Mouse (Mus musculus) kidney, embryonic 15.5 days (tissue): ENCODE measurements at regions not wholly inside any gene's neighbourhood (a gene's known extent, or its start where the extent isn't known, plus 50 kb on each side); places are given as distances from the start of the nearest gene placed in this dataset.
A peak's percentile ranks its signal among the peaks of the same experiment; 100 is the strongest.

Experiments used
- ATAC-seq: fragments of 200-750 bp; cut with Nextera tagmentation; replicated peaks from 2 replicates; pipeline ENCODE4 v1.8.0; 2017; ENCODE audit warnings: moderate TSS enrichment; ENCODE audit not compliant: low FRiP score
- H3K27ac ChIP-seq: fragments of 300-500 bp; sonication (generic); 2 replicates; pipeline ENCODE4 v1.5.1; 2015; ENCODE audit warnings: mild to moderate bottlenecking, inconsistent platforms
- H3K27me3 ChIP-seq: fragments of 300-500 bp; sonication (generic); 2 replicates; pipeline ENCODE4 v1.6.1; 2015; ENCODE audit warnings: inconsistent platforms
- H3K36me3 ChIP-seq: fragments of 300-500 bp; sonication (generic); 2 replicates; pipeline ENCODE4 v1.6.1; 2015; ENCODE audit warnings: inconsistent platforms
- H3K4me1 ChIP-seq: fragments of 300-500 bp; sonication (generic); 2 replicates; pipeline ENCODE4 v1.6.1; 2015; ENCODE audit warnings: inconsistent platforms
- H3K4me2 ChIP-seq: fragments of 300-500 bp; sonication (generic); 2 replicates; pipeline ENCODE4 v1.6.1; 2015; ENCODE audit warnings: moderate library complexity, mild to moderate bottlenecking, inconsistent platforms
- H3K4me3 ChIP-seq: fragments of 300-500 bp; sonication (generic); replicated peaks from 2 replicates; pipeline ENCODE4 v1.5.1; 2015; ENCODE audit warnings: mild to moderate bottlenecking, inconsistent platforms
- H3K9ac ChIP-seq: fragments of 300-500 bp; sonication (generic); 2 replicates; pipeline ENCODE4 v1.6.1; 2015; ENCODE audit warnings: mild to moderate bottlenecking, inconsistent platforms
- H3K9me3 ChIP-seq: fragments of 300-500 bp; sonication (generic); replicated peaks from 2 replicates; pipeline ENCODE4 v1.6.1; 2016; ENCODE audit warnings: inconsistent platforms
- whole genome bisulfite sequencing: fragments of 180-500 bp; shearing (Covaris S2); methylation state at CpG from one replicate; pipeline ENCODE4 v1.1.7; 2015; ENCODE audit warnings: mixed read lengths; 5-methylcytosine and 5-hydroxymethylcytosine counted together

DNA sequence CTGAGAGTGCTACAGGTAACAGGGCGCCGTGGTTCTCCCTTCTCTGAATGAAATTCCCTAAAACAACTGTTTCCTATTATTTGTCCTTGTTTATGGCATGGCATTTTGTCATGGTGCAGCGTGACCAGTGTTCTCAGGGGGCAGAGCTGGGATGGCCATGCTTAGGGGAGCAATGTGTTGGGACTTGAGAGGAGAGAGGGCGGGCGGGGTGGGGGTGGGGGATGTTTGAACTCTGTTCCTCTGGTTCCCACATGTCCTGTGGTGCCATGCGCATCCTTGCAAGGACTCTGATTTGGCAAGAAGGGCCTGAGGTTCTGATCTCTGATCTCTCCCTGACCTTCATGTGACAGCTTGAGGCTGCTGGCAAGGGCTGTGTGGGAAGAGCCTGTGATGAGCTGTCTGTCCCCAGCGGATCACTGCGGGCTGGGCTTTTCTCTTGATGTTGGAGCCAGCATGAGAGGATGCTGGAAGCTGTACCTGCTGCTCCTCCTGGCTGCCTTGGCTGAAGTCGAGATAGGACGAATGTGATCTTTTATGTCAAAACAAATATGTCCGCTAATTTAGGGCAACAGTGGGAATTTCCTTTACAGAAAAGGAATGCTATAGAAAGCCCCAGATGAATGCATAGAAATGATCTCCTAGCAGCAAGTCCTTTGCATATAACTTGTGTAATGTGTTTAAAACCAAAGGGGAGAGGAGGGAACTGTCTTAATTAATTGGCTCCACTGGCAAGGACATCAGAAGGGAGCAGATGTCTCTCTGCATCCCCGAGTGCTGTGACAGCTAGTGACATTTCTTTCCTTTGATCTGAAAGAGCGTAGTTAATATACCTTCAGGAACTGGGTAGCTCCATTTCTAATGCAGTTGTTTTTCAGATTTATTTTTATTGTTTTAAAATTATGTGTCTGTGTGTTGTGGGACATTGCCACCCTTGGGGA is 255.2 kb upstream of the Pde3a start:
- Histone ChIP-seq H3K9me3 (peaks cover 4% of the 10 kb centered on the region; the same call in 1 of the 2 replicates), H3K36me3 (no peaks in the 10 kb centered on the region), H3K4me1 (no peaks in the 10 kb centered on the region), H3K27ac (no peak overlapping the region), H3K9ac (no peak overlapping the region), H3K27me3 (no peaks in the 10 kb centered on the region), H3K4me2 (no peak overlapping the region), H3K4me3 (no peak overlapping the region)
- 71% methylated on average over 13 of the region's 13 CpGs for WGBS
- no peak for ATAC-seq

- Histone ChIP-seq H3K9me3 (peaks cover 4% of the 10 kb centered on the region; the same call in 1 of the 2 replicates), H3K27ac (no peak overlapping the region), H3K4me3 (no peak overlapping the region), H3K4me1 (no peaks in the 10 kb centered on the region), H3K4me2 (no peak overlapping the region), H3K36me3 (no peaks in the 10 kb centered on the region), H3K9ac (no peak overlapping the region), H3K27me3 (no peaks in the 10 kb centered on the region)
- ATAC-seq, result no peak
- WGBS, result 77% methylated on average over 14 of the region's 14 CpGs
These were observed 253.5 kb upstream of the Pde3a start for GRCm38 (mm10) chr6:140995340-140996135.

- no peak overlapping the region for H3K4me3 ChIP-seq
- no peaks in the 10 kb centered on the region for H3K27me3 ChIP-seq
- no peak overlapping the region for H3K9ac ChIP-seq
- no peak for ATAC-seq
- no peak overlapping the region for H3K27ac ChIP-seq
- no peaks in the 10 kb centered on the region for H3K36me3 ChIP-seq
- H3K4me1 ChIP-seq, result no peaks in the 10 kb centered on the region
- 88% methylated on average over 7 of the region's 7 CpGs for WGBS
- H3K9me3 ChIP-seq, result 0 out of 2 replicates have a peak, but pooled peaks cover 4% of the 10 kb centered on the region
- H3K4me2 ChIP-seq, result no peak overlapping the region
These were observed 251.0 kb upstream of the Pde3a start for GRCm38 (mm10) chr6:140998069-140998468.

GRCm38 (mm10) chr6:141000552-141000951 is 248.5 kb upstream of the Pde3a start:
- no peak for ATAC-seq
- WGBS, result 42% methylated on average over 2 of the region's 2 CpGs

GRCm38 (mm10) chr6:141001306-141001705 is 247.8 kb upstream of the Pde3a start:
- H3K9me3 ChIP-seq, result 0 out of 2 replicates have a peak, but pooled peaks cover 4% of the 10 kb centered on the region
- WGBS, result 58% methylated on average over 3 of the region's 3 CpGs
- H3K36me3 ChIP-seq, result no peaks in the 10 kb centered on the region
- no peaks in the 10 kb centered on the region for H3K4me1 ChIP-seq
- ATAC-seq, result no peak
- no peak overlapping the region for H3K4me3 ChIP-seq
- H3K4me2 ChIP-seq, result no peak overlapping the region
- no peaks in the 10 kb centered on the region for H3K27me3 ChIP-seq
- H3K27ac ChIP-seq, result no peak overlapping the region
- H3K9ac ChIP-seq, result no peak overlapping the region

More at GRCm38 (mm10) chr6:141000552-141000951, 248.5 kb upstream of the Pde3a start:
- H3K36me3 ChIP-seq, result no peaks in the 10 kb centered on the region
- H3K4me2 ChIP-seq, result no peak overlapping the region
- H3K4me1 ChIP-seq, result no peaks in the 10 kb centered on the region
- 0 out of 2 replicates have a peak, but pooled peaks cover 4% of the 10 kb centered on the region for H3K9me3 ChIP-seq
- no peak overlapping the region for H3K9ac ChIP-seq
- no peak overlapping the region for H3K4me3 ChIP-seq
- no peak overlapping the region for H3K27ac ChIP-seq
- H3K27me3 ChIP-seq, result no peaks in the 10 kb centered on the region

DNA sequence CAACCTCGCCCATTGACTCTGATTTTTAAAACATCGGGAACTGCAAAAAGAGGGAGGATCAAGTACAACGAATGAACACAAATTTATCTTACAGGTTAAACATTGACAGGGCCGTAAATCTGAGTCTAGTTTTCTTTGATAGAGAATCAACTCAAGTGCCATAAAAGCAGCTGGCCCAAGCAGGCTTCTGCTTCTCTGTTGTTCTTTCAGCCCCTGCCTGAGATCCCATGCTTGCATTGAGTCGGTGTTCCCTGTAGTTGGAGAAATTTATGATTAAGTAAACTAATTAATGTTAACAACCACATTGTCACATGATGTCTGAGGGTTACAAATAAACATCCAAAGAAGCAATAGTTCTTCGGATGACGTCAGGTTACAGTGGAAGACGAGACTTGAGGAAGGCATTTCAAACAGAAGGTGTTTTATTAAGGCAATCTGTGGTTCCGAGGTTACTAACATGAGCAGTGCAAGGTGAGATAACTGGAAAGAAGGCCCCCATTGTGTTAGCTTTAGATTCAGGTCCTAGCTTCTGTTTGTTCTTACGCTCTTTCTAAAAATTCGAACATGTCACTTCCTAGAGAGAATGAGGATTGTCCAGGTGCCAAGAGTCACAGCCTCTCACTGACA is 233.9 kb upstream of the Pde3a start:
- WGBS, result 55% methylated on average over 11 of the region's 11 CpGs
- Histone ChIP-seq H3K9me3 (no peaks in the 10 kb centered on the region), H3K4me3 (no peak overlapping the region), H3K27ac (no peak overlapping the region), H3K36me3 (no peaks in the 10 kb centered on the region), H3K27me3 (no peaks in the 10 kb centered on the region), H3K4me2 (no peak overlapping the region), H3K9ac (no peak overlapping the region), H3K4me1 (no peaks in the 10 kb centered on the region)
- ATAC-seq, result no peak

- Histone ChIP-seq H3K9me3 (no peaks in the 10 kb centered on the region), H3K4me2 (no peak overlapping the region), H3K4me1 (0 out of 2 replicates have a peak, but pooled peaks cover 4% of the 10 kb centered on the region), H3K27ac (no peak overlapping the region), H3K9ac (no peak overlapping the region), H3K36me3 (no peaks in the 10 kb centered on the region), H3K27me3 (no peaks in the 10 kb centered on the region), H3K4me3 (no peak overlapping the region)
- 78% methylated on average over 4 of the region's 4 CpGs for WGBS
- no peak for ATAC-seq
These were observed 225.6 kb upstream of the Pde3a start for GRCm38 (mm10) chr6:141023501-141023900.

DNA sequence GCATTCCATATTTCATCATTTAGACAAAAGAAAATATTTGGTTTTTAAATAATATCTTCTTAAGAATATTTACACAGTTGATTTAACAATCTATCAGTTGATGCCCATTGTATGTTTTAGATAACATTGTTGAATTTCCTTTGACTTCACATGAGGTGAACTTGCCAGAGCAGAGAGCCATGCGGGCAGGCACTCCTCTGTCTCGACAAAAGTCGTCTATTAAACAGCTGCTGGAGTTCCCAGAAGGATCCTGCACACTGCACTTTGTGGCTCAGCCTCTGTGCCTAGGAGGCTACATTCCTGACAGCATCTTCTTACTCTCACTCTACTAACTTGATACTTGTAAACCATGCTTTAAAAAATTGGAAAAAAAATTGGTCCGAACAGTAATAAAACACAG is 221.7 kb upstream of the Pde3a start:
- Histone ChIP-seq H3K9ac (no peak overlapping the region), H3K4me3 (no peak overlapping the region), H3K9me3 (no peaks in the 10 kb centered on the region), H3K4me2 (no peak overlapping the region), H3K4me1 (no peaks in the 10 kb centered on the region), H3K27ac (no peak overlapping the region), H3K36me3 (no peaks in the 10 kb centered on the region), H3K27me3 (no peaks in the 10 kb centered on the region)
- ATAC-seq, result no peak
- 48% methylated on average over 4 of the region's 4 CpGs for WGBS

DNA sequence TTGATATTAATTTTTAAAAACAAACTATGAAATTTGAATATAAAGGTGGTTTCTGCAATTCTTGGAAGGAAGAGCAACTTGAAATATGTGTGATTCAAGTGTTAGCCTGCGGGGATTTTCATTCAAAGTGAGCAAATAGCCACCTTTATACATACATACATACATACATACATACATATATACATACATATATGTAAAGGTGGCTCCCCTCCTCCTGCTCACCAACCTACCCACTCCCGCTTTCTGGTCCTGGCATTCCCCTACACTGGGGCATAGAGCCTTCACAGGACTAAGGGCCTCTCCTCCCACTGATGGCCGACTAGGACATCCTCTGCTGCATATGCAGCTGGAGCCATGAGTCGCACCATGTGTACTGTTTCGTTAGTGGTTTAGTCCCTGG is 221.3 kb upstream of the Pde3a start:
- no peak overlapping the region for H3K9ac ChIP-seq
- H3K27ac ChIP-seq, result no peak overlapping the region
- no peaks in the 10 kb centered on the region for H3K36me3 ChIP-seq
- no peaks in the 10 kb centered on the region for H3K27me3 ChIP-seq
- no peak overlapping the region for H3K4me3 ChIP-seq
- no peaks in the 10 kb centered on the region for H3K4me1 ChIP-seq
- WGBS, result 86% methylated on average over 5 of the region's 5 CpGs
- H3K4me2 ChIP-seq, result no peak overlapping the region
- no peak for ATAC-seq
- H3K9me3 ChIP-seq, result no peaks in the 10 kb centered on the region

DNA sequence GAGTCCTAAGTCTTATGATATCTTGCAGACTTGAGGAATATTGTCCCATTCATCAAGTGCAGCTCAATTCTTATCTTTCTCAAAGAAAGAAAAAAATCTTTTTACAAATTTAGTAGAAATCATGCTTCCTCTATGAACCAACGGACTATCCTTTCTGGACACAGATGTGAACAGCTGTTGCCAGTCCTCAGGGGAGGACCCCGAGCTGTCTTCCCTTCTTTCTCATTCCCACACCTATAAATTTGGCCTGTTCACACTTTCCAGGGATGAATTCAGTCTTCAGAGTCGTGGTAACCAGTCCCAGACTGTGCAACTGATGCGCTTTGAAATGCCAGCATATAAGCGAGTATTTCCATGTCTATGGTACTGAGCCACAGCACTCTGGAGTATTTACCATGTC is 214.2 kb upstream of the Pde3a start:
- peak; percentile 40; the same call in 1 of the 2 replicates for ATAC-seq

DNA sequence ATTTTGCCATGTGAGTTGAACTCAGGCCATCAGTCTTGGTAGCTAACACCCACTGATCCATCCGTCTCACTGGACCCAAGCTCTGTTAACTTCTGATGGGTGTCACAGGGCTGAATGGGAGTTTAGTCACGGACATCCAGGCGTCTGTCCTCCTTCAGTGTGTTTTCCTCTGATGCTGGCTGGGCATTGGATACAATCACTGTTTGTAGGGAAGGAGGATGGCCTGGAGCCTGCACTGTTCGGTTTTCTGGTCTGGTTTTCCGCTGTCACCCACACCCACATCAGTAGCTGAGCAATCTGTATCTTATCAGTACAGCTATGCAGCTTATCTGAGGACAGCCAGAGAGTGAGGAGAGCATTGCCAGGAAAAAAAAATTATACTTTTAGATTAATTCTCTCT is 207.7 kb upstream of the Pde3a start:
- Histone ChIP-seq H3K27me3 (no peaks in the 10 kb centered on the region), H3K27ac (peak overlapping the region; percentile 85), H3K36me3 (no peaks in the 10 kb centered on the region), H3K9ac (no peak overlapping the region), H3K4me2 (no peak overlapping the region), H3K9me3 (no peaks in the 10 kb centered on the region), H3K4me1 (no peaks in the 10 kb centered on the region), H3K4me3 (no peak overlapping the region)
- 56% methylated on average over 5 of the region's 5 CpGs for WGBS
- ATAC-seq, result peak; percentile 83; the same call in 1 of the 2 replicates

More for the DNA sequence above, 214.2 kb upstream of the Pde3a start:
- Histone ChIP-seq H3K36me3 (no peaks in the 10 kb centered on the region), H3K4me2 (no peak overlapping the region), H3K4me1 (no peaks in the 10 kb centered on the region), H3K27ac (0 out of 2 replicates have a peak overlapping the region, but pooled peaks have one; percentile 23), H3K9ac (no peak overlapping the region), H3K9me3 (no peaks in the 10 kb centered on the region), H3K27me3 (no peaks in the 10 kb centered on the region), H3K4me3 (no peak overlapping the region)
- WGBS, result 62% methylated on average over 5 of the region's 5 CpGs
